Mouse (Mus musculus): ENCODE measurements around the gene Slc35c1.

GRCm38 (mm10) chr2:92433578-92434374, 26.6 kb downstream of the Slc35c1 start, which contains the start of gene Cry2:
- no peak for TF ChIP-seq CTCF (IDR thresholded peaks at IDR 0.05; ENCODE audit: borderline replicate concordance, insufficient read depth, low read depth, low read length)
- TF ChIP-seq POLR2A (IDR thresholded peaks at IDR 0.05; ENCODE audit: borderline replicate concordance, insufficient read depth, low read length), result peak; percentile 88

Data from cerebellum, adult 2 months (tissue).